Mouse (Mus musculus): ENCODE measurements at regions not wholly inside any gene's neighbourhood (a gene's known extent, or its start where the extent isn't known, plus 50 kb on each side); places are given as distances from the start of the nearest gene placed in this dataset.
A peak's percentile ranks its signal among the peaks of the same experiment; 100 is the strongest.

DNA sequence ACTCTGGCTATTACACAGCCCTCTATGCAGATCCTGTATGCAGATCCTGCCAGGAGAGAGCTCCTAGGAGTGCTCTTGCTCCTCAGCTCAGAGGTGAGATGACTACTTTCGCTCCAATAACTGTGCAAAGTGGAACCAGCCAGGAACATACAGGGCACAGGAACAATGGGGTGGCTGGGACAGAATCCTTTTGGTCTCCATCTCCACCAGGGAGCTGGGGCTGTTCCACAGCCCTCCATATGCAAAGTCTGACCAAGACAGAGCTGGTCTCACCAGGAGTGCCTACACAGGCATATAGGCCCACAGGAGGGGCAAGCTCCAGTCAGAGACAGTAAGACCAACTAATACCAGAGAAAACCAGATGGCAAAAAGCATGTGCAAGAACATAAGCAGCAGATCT lies 1081.1 kb downstream of the Fscb start:
- DNase-seq (ENCODE audit: low read depth, low spot score), result peak; percentile 65

DNA sequence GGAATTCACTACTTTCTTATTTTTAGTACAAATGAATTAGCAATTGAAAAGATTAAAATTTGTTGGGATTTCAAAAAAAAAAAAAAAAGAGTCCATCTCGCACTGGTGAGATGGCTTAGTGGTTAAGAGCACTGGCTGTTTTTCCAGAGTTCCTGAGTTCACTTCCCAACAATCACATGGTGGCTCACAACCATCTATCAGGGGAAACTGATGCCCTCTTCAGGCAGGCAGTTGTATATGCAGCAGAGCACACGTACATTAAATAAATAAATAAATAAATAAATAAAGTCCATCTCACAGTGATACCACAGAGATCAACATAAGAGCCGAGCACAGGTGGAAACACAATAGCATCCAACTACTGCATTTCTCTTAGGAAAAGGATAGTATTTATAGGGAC lies 1093.8 kb downstream of the Fscb start:
- DNase-seq (ENCODE audit: low read depth, low spot score), result peak; percentile 51

DNA sequence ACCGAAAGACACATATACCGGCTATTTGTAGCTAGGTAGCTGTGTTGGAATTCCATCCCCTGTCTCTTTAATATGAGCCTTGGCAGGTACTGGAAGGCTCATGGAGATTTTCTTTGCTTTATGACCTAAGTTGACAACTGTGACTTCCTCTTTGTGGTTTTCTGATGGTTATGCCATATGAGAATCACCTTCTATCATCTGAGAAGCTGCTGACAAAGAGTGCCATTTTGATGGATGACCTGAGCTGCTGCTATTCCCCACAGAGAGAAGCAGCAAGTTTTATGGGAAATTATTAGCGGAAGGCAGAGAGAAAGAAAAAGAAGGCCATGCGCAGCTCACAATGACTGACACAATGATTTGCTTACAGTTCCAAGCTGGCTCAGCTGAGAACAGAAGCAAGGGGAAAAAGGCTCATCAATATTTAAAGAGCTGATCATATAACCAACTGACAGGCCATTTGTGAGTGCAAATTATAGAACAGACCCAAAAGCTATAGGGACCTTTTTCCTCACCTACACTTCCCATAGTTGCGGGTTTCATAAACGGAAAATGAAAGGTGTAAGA lies 1105.1 kb downstream of the Fscb start:
- no peak for DNase-seq (ENCODE audit: low read depth, low spot score)
